Mouse (Mus musculus): ENCODE data around the gene Cenps. TPM values are rescaled to one million over a fixed set of nuclear protein-coding genes. Genes with fewer than 3 reads are reported as not detected.

Cenps gene
- total RNA-seq, 4 experiments from 2014 or later, result 6.5 to 10.8 (median 9.4) TPM

DNA sequence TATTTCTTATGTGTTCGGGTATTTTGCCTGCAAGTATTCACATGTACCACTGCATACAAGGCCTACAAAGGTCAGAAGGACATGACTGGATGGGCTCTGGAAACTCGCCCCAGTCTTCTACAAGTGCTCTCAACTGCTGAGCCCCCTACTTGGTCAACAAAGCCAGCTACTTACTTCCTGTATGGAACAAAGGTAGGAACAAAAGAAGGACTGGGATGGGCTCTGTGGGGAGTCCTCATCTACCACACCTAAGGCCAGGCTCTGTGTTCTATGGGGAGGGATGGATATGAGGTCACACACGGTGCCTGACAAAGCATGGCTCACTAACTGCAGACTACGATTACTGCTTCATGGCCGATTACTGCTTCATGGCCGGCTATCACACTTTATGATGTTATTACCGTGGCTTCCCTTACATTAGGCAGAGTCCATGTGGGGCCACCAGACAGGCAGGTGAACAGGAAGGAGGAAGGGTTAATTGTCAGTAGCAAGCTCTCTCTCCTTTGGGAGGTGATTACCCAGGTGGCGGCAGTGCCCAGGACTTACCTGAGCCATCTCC lies 20.1 kb upstream of the Cenps start:
- DNase-seq (ENCODE audit: low spot score), result no peak

DNA sequence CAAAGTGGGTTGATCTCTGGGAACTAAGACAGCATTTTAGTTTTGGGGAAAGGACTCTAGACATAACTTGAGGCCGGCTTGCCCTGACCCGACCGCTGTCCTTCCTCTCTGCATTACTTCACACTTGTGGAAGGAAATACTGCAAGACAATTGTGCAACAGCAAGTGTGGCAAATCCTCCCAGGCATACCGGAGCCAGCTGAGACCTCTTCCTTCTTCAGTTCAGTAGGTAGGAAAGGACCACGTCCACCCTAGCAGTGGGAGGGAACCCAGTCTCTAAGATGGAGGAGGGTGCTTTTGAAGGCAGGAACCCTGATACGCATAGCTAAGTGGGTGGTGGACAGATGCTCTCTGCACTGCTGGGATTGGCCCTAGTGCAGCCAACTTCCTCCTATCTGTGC lies 18.3 kb upstream of the Cenps start:
- no peak for DNase-seq (ENCODE audit: low spot score)

- no peak for DNase-seq (ENCODE audit: low spot score)
These were observed 17.4 kb upstream of the Cenps start for GRCm38 (mm10) chr4:149154859-149155258.

DNA sequence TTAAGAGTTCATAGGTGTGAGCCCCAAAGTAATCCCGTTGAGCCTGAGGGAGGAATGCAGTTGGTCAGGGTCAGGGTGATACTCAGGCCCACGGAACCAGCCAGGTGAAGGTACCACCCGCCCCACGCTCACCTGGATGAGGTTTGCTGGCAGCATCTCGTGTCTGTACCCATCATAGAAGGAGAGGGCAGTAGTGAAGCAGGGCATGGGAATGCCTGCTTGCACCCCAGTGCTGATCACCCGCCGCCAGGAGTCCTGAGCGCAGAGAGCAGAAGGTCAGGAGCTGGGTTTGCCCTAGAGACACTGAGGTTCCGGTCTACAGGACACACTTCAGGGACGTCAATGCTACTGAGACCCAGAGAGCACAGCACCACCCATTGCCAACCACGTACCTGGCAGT lies 13.3 kb upstream of the Cenps start:
- DNase-seq (ENCODE audit: low spot score), result no peak

DNA sequence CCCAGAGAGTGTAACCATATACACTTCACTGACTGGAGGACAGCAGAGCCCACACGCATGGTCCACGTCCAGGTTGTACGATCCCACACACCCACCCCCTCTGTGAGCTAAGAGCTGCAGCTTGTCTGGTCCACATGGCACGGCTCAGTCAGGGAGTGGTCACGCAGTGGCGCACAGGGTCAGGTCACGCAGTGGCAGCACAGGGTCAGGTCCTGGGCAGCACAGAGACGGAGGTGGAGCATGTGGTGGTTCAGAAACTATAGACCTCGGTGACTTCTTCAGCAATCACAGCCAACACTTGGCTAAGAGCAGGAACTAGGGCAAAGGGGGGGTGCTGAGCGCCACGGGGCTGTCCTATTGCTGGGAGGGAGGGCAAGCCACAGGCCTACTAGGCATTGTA lies 12.8 kb upstream of the Cenps start:
- no peak for DNase-seq (ENCODE audit: low spot score)

DNA sequence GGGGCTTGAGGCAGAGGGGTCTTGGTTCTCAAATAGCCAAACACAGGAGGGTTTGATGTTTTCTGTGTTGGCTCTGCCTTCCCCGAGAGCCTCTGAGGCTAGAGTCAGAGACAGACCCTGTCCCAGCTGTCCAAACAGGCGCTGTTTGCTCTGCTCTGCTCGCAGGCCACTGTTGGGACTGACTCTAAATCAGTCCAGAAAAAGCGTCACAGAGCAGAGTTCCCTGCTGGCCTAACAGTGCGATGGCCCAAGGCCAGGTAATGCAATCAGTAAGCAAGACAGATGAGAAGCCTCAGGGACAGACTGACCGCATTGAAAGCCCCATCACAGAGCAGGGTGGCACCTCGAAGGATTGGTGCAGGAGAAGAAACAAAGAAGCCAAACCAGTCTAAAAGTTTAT lies 12.2 kb upstream of the Cenps start:
- no peak for DNase-seq (ENCODE audit: low spot score)

DNA sequence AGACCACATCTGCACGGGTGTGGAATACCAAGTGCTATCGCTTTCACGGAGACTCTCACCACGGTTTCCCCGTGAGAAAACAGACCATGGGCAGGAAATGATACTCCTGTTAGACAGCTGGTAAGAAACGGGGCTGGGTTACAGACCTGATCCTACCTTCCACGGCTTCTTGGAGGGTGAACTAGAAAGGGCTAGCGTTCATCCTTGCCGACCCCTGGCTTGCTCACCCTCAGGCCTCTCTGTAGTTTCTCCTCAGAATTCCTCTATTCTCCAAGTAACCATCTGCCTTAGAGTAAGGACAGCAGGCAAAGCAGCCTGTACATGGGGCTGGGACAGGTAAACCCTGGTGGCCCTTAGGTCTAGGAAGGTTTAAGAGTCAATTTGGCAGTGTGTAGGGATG lies 11.8 kb upstream of the Cenps start:
- DNase-seq (ENCODE audit: low spot score), result no peak

- DNase-seq (ENCODE audit: low spot score), result no peak
These were observed 10.7 kb upstream of the Cenps start for GRCm38 (mm10) chr4:149148084-149148483.

DNA sequence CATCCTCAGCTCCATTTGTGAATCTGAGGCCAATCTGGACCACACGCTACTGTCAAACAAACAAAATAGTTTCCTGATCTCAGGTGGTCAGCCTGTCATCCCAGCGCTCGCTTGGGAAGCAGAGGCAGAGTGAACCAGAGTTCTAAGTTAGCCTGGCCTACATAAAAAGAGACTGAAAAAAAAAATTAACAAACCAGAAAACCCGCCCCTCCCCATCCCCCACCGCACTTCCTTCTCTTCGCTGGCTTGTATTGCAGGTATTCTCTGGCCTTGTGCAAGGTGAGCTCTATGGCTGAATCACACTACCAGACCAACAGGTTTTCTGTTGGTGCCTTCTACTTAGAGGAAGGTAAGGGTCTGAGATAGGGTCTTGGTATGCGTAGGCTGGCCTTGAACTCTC lies 10.1 kb upstream of the Cenps start:
- no peak for DNase-seq (ENCODE audit: low spot score)

GRCm38 (mm10) chr4:149145151-149145550 lies 7.7 kb upstream of the Cenps start:
- DNase-seq (ENCODE audit: low spot score), result no peak

DNA sequence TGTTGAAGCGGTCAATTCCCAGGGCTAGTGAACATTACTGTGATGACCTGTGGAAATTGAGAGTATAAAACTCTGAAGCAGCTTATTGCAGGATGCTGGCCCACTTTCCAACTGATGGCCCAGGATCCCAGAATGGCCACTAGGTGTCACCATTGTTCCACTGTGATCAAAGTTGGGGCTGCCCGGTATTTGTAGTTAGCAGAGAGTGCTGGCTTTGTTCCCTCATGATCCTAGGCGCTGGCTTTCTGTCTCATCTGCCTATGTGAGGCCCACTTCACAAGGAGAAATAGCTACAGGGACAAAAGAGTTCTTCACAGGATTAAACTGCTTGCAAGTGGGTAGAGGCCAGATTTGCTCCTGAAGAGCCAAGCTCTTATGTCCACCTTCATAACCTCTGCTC lies 7.0 kb upstream of the Cenps start:
- peak; percentile 88 for DNase-seq (ENCODE audit: low spot score)

- DNase-seq (ENCODE audit: low spot score), result no peak
These were observed 6.2 kb upstream of the Cenps start for GRCm38 (mm10) chr4:149143594-149143993.

DNA sequence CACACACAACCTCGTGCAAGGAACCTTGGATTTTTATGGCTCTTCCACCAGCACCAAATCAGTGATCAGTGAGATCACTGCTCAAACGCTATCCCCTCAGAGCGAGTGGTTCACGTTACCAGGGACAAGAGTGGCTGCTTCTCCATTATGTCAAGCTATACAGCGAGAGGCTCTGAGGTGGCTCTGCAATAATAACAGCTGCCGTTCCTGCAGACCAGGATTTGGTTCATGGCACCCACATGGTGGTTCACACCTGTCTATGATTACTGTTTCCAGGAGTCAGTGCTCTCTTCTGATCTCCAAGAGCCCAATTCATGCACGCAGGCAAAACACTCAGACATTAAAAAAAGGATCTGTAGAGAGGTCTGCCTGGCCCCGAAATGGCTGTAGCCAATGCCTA lies 1.1 kb upstream of the Cenps start:
- DNase-seq (ENCODE audit: low spot score), result no peak

DNA sequence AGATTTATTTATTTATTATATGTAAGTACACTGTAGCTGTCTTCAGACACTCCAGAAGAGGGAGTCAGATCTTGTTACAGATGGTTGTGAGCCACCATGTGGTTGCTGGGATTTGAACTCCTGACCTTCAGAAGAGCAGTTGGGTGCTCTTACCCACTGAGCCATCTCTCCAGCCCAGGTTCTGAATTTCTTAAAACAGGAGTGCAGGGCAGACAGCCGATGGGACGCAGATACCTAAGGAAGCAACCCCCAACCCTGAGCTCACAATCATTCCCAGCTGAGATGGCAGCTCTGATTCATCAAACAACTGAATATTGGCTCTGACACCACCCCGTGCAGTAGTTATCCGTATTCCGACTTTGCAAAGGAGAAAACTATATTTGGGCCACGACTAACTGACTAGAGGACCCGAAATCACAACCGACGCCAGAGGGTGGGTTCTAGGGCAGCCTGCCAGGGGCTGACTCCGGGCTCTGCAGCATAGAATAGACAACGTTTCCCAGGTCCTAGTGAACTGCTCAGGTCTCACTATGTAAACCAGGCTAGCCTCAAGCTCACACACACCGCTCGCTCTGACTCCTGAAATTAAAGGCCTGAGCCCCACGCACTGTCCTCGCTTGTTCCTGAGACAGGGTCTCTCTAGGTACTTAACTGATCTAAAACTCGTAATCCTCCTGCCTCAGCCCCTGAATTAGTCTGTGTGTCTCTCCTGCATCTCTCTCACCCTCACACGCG lies 1.1 kb downstream of the Cenps start:
- no peak for DNase-seq (ENCODE audit: low spot score)

- no peak for DNase-seq (ENCODE audit: low spot score)
These were observed 4.0 kb downstream of the Cenps start for GRCm38 (mm10) chr4:149133395-149133794.

DNA sequence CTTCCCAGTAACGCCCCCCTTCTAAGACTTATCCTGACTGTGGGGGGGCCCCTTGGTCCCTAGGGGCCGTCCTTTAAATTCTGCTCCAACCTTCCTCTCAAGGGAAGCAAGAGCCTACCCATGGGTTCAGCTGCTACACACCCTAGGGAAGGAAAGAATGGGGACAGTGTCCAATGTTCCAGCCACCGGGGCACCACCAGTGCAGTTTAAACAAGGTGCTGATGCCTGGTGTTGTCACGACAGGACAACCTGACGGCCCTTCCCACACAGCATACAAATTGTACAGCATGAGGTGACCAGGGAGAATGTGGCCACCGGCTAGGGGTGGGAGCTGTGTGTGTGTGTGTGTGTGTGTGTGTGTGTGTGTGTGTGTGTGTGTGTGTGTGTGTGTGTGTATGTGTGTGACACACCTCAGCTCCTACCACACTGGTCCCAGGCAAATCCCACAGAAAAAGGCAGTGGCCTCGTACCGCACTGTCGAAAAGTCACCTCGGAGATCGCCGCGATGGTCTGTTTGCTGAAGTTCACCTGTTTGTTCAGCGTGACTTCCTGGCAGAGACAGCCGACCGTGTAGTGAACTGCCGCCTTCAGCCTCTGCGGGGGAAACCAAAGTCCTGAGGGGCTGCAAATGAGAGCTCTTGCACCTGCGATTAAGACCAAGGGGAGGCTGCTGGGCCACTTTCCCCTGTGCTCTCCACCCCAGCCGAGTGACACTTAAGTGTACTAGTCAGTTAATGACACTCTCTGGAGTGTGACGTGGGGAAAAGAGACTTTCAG lies 5.5 kb downstream of the Cenps start:
- DNase-seq (ENCODE audit: low spot score), result no peak

DNA sequence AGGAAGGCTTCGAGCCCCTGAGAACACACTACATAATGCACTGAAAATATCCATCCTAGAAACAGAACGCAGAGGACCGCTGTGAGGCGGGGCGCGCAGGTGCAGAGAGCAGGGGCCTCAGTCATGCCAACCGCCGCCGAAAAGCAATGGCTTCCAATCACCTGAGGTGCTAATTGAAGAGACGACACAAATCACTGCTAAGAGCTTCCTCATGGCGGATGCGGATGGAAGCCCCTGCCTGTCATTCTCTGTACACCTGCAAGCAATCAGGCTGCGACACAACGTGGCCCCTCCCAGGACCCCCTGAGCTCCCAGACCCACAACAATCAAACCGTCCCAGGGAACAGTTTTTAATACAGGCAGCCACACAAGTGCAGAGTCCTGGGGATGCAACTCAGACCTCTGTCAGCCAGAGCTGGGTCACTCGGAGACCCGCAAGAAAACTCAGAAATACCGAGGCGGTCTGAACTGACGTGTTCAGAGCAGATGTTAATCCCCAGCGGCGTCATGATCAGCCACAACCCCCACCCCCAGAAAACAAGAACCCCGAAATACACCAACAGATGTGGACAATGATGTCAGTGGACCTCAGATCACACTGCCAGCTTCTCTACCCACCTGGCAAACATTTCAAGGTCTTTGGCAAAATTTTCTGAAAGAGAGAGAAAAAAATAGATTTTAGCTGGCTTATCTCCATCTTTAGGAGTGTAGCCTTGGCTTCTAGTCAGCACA lies 6.2 kb downstream of the Cenps start:
- no peak for DNase-seq (ENCODE audit: low spot score)

DNA sequence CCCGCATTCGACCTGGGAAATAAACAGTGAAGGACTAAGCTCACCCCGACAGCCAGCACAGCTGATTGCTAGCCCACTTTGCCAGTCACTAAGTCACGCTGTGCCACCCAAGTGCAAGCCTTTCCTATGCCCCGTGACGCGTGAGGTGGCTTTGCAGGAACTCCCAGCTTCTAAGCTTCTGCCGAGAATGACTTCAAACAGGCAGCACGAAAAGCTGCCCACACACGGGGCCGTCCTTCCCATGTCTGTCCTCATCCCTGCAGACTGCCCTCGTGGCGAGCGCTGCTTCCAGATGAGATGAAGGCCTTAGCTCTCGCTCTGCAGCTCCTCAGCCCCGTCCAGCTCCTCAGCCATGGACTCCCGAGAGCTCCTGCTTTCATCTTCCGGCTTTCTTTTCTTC lies 9.0 kb downstream of the Cenps start:
- no peak for DNase-seq (ENCODE audit: low spot score)

GRCm38 (mm10) chr4:149126663-149127062 lies 10.8 kb downstream of the Cenps start, which contains the start of gene Cort:
Gene Cort (minus strand): TSS chr4:149126763.
- DNase-seq (ENCODE audit: low spot score), result no peak

GRCm38 (mm10) chr4:149126115-149126509 lies 11.3 kb downstream of the Cenps start:
- DNase-seq (ENCODE audit: low spot score), result no peak

- DNase-seq (ENCODE audit: low spot score), result no peak
These were observed 11.9 kb downstream of the Cenps start for GRCm38 (mm10) chr4:149125341-149126114.
